Mouse (Mus musculus) small intestine, adult 2 months (tissue): ENCODE results near the gene Lrrc8d. TPM values are rescaled to one million over a fixed set of nuclear protein-coding genes. Genes with fewer than 3 reads are reported as not detected.

Experiments used
- H3K27ac ChIP-seq: fragments of 200-500 bp; 2 replicates; pipeline ENCODE4 v1.5.1; 2012; ENCODE audit warnings: low read depth, low read length, control low read depth, inconsistent platforms; ENCODE audit not compliant: insufficient read depth
- H3K27me3 ChIP-seq: fragments of 200-500 bp; 2 replicates; pipeline ENCODE4 v1.6.1; 2012; ENCODE audit warnings: mild to moderate bottlenecking, moderate library complexity, low read length, inconsistent platforms; ENCODE audit not compliant: control insufficient read depth, insufficient read depth
- H3K36me3 ChIP-seq: fragments of 200-500 bp; 2 replicates; pipeline ENCODE4 v1.6.1; 2012; ENCODE audit warnings: mild to moderate bottlenecking, low read length, control low read depth, inconsistent platforms; ENCODE audit not compliant: control insufficient read depth, insufficient read depth
- H3K4me1 ChIP-seq: fragments of 200-500 bp; 2 replicates; pipeline ENCODE4 v1.6.1; 2012; ENCODE audit warnings: low read length, inconsistent platforms, mixed read lengths; ENCODE audit not compliant: control insufficient read depth, insufficient read depth, insufficient read length
- H3K4me3 ChIP-seq: fragments of 200-500 bp; 2 replicates; pipeline ENCODE4 v1.5.1; 2012; ENCODE audit warnings: low read depth, mild to moderate bottlenecking, control low read depth, inconsistent platforms, low read length, moderate library complexity
- CTCF ChIP-seq: fragments of 200-500 bp; IDR thresholded peaks from 2 replicates; pipeline ENCODE4 v1.5.1; 2012; ENCODE audit warnings: low read depth, mild to moderate bottlenecking, control low read depth, inconsistent platforms, low read length, moderate library complexity, mixed read lengths; ENCODE audit not compliant: insufficient replicate concordance, insufficient read length; ENCODE audit errors: extremely low read depth
- POLR2A ChIP-seq: fragments of 200-500 bp; IDR thresholded peaks from 2 replicates; pipeline ENCODE4 v1.6.1; 2012; ENCODE audit warnings: low read depth, mild to moderate bottlenecking, control low read depth, inconsistent platforms, low read length, moderate library complexity
- WGBS: fragments of 180-500 bp; shearing (Covaris S2); methylation state at CpG from one replicate; pipeline ENCODE4 v1.1.7; 2018; 5-methylcytosine and 5-hydroxymethylcytosine counted together
- polyA plus RNA-seq: library from polyadenylated mRNA; depleted of rRNA; stranded (reverse); fragments of >200 nt; gene quantifications from 2 replicates; pipeline ENCODE4 v1.2.3, GENCODE M21; 2012

Gene Lrrc8d
- polyA plus RNA-seq, 1 experiment, result 16.6 TPM

GRCm38 (mm10) chr5:105777645-105778044, 77.9 kb downstream of the Lrrc8d start:
- Histone ChIP-seq H3K27ac (peak overlapping the region; percentile 31; the same call in 1 of the 2 replicates), H3K4me3 (no peak overlapping the region), H3K36me3 (no peaks in the 10 kb centered on the region), H3K4me1 (peaks cover 13% of the 10 kb centered on the region), H3K27me3 (no peaks in the 10 kb centered on the region)
- TF ChIP-seq CTCF, result no peak
- no peak for TF ChIP-seq POLR2A
- 33% methylated on average over 8 of the region's 8 CpGs for WGBS

- WGBS, result 81% methylated on average over 8 of the region's 8 CpGs
- no peaks in the 10 kb centered on the region for H3K27me3 ChIP-seq
- no peak overlapping the region for H3K27ac ChIP-seq
- no peaks in the 10 kb centered on the region for H3K36me3 ChIP-seq
- H3K4me3 ChIP-seq, result no peak overlapping the region
- H3K4me1 ChIP-seq, result peaks cover 13% of the 10 kb centered on the region
- TF ChIP-seq POLR2A, result no peak
- no peak for TF ChIP-seq CTCF
Measured at GRCm38 (mm10) chr5:105778189-105778588, 78.4 kb downstream of the Lrrc8d start.

GRCm38 (mm10) chr5:105778723-105779122, 79.0 kb downstream of the Lrrc8d start:
- no peaks in the 10 kb centered on the region for H3K36me3 ChIP-seq
- no peak for TF ChIP-seq CTCF
- TF ChIP-seq POLR2A, result no peak
- no peak overlapping the region for H3K4me3 ChIP-seq
- H3K4me1 ChIP-seq, result peaks cover 13% of the 10 kb centered on the region
- no peaks in the 10 kb centered on the region for H3K27me3 ChIP-seq
- H3K27ac ChIP-seq, result no peak overlapping the region
- 61% methylated on average over 3 of the region's 3 CpGs for WGBS

- H3K27me3 ChIP-seq, result no peaks in the 10 kb centered on the region
- H3K36me3 ChIP-seq, result no peaks in the 10 kb centered on the region
- no peak overlapping the region for H3K4me3 ChIP-seq
- H3K4me1 ChIP-seq, result peaks cover 13% of the 10 kb centered on the region
- WGBS, result 67% methylated on average over 5 of the region's 5 CpGs
- no peak overlapping the region for H3K27ac ChIP-seq
- TF ChIP-seq POLR2A (no peak), CTCF (no peak)
Measured at GRCm38 (mm10) chr5:105779331-105779730, 79.6 kb downstream of the Lrrc8d start.

GRCm38 (mm10) chr5:105783848-105784247, 84.1 kb downstream of the Lrrc8d start:
- H3K27me3 ChIP-seq, result no peaks in the 10 kb centered on the region
- 98% methylated on average over 13 of the region's 13 CpGs for WGBS
- H3K27ac ChIP-seq, result no peak overlapping the region
- H3K36me3 ChIP-seq, result no peaks in the 10 kb centered on the region
- TF ChIP-seq POLR2A, result no peak
- no peak for TF ChIP-seq CTCF
- no peak overlapping the region for H3K4me3 ChIP-seq
- H3K4me1 ChIP-seq, result peaks cover 7% of the 10 kb centered on the region; the same call in 1 of the 2 replicates

GRCm38 (mm10) chr5:105784724-105785123, 85.0 kb downstream of the Lrrc8d start:
- Histone ChIP-seq H3K36me3 (no peaks in the 10 kb centered on the region), H3K27ac (no peak overlapping the region), H3K27me3 (no peaks in the 10 kb centered on the region), H3K4me3 (no peak overlapping the region), H3K4me1 (peaks cover 10% of the 10 kb centered on the region)
- TF ChIP-seq CTCF (no peak), POLR2A (no peak)
- WGBS, result 80% methylated on average over 10 of the region's 10 CpGs

- peaks cover 15% of the 10 kb centered on the region for H3K4me1 ChIP-seq
- H3K27ac ChIP-seq, result no peak overlapping the region
- no peaks in the 10 kb centered on the region for H3K36me3 ChIP-seq
- no peak overlapping the region for H3K4me3 ChIP-seq
- WGBS, result 20% methylated on average over 10 of the region's 10 CpGs
- H3K27me3 ChIP-seq, result no peaks in the 10 kb centered on the region
- TF ChIP-seq CTCF (no peak), POLR2A (no peak)
Measured at GRCm38 (mm10) chr5:105787577-105787976, 87.8 kb downstream of the Lrrc8d start.
